Mouse (Mus musculus): Measurements from ENCODE around the gene Ush1c. TPM values are rescaled to one million over a fixed set of nuclear protein-coding genes. Genes with fewer than 3 reads are reported as not detected.

The Ush1c gene
- total and polyA plus RNA-seq, 3 experiments = not detected

Other genes starting within 250 kb of the Ush1c start
- 9.0 and 10.5 TPM in 2 replicates for gene Abcc6, start 208.2 kb downstream of the Ush1c start, total RNA-seq (2012; rRNA removed)
- 2.2 and 7.8 TPM in 2 replicates for gene Abcc6, start 208.2 kb downstream of the Ush1c start, total RNA-seq (2014; rRNA removed)
- gene Abcc6, start 208.2 kb downstream of the Ush1c start, polyA plus RNA-seq (2012; ENCODE audit: insufficient read length, low read depth) = 6.4 and 7.4 TPM in 2 replicates
- gene Nomo1, start 204.8 kb downstream of the Ush1c start, total RNA-seq (2012; rRNA removed) = 89.6 and 102 TPM in 2 replicates
- gene Nomo1, start 204.8 kb downstream of the Ush1c start, total RNA-seq (2014; rRNA removed) = 41.9 and 43.4 TPM in 2 replicates
- gene Nomo1, start 204.8 kb downstream of the Ush1c start, polyA plus RNA-seq (2012; ENCODE audit: insufficient read length, low read depth) = 97.8 and 103 TPM in 2 replicates
- gene Kcnj11, start 137.7 kb downstream of the Ush1c start, total RNA-seq (2012; rRNA removed) = not detected in 2 replicates
- gene Kcnj11, start 137.7 kb downstream of the Ush1c start, total RNA-seq (2014; rRNA removed) = not detected in 2 replicates
- not detected in 2 replicates for gene Kcnj11, start 137.7 kb downstream of the Ush1c start, polyA plus RNA-seq (2012; ENCODE audit: insufficient read length, low read depth)
- not detected in 2 replicates for gene Abcc8, start 58.5 kb downstream of the Ush1c start, total RNA-seq (2012; rRNA removed)
- not detected in 2 replicates for gene Abcc8, start 58.5 kb downstream of the Ush1c start, total RNA-seq (2014; rRNA removed)
- not detected in 2 replicates for gene Abcc8, start 58.5 kb downstream of the Ush1c start, polyA plus RNA-seq (2012; ENCODE audit: insufficient read length, low read depth)
- under 0.01 and 0.04 TPM in 2 replicates for gene Otog, start 2.5 kb upstream of the Ush1c start, total RNA-seq (2012; rRNA removed)
- gene Otog, start 2.5 kb upstream of the Ush1c start, total RNA-seq (2014; rRNA removed) = not detected in 2 replicates
- gene Otog, start 2.5 kb upstream of the Ush1c start, polyA plus RNA-seq (2012; ENCODE audit: insufficient read length, low read depth) = not detected in 2 replicates
- gene Myod1, start 138.0 kb upstream of the Ush1c start, total RNA-seq (2012; rRNA removed) = not detected in 2 replicates
- gene Myod1, start 138.0 kb upstream of the Ush1c start, total RNA-seq (2014; rRNA removed) = not detected in 2 replicates
- gene Myod1, start 138.0 kb upstream of the Ush1c start, polyA plus RNA-seq (2012; ENCODE audit: insufficient read length, low read depth) = not detected in 2 replicates
- 0.04 and 0.08 TPM in 2 replicates for gene Kcnc1, start 158.0 kb upstream of the Ush1c start, total RNA-seq (2012; rRNA removed)
- not detected in 2 replicates for gene Kcnc1, start 158.0 kb upstream of the Ush1c start, total RNA-seq (2014; rRNA removed)
- gene Kcnc1, start 158.0 kb upstream of the Ush1c start, polyA plus RNA-seq (2012; ENCODE audit: insufficient read length, low read depth) = 0.14 TPM in 1 of 2 replicates, not detected in the other

Measured in CH12.LX (cell line).